Mouse (Mus musculus) myocyte (in vitro differentiated cells): ENCODE results near the gene Gm45753. TPM values are rescaled to one million over a fixed set of nuclear protein-coding genes. Genes with fewer than 3 reads are reported as not detected.

Source experiments
- H3K27me3 ChIP-seq: one replicate; pipeline ENCODE4 v1.6.1; 2011; ENCODE audit not compliant: control insufficient read depth, insufficient read depth, insufficient read length
- H3K36me3 ChIP-seq: one replicate; pipeline ENCODE4 v1.6.1; 2011; ENCODE audit not compliant: control insufficient read depth, insufficient read depth
- H3K4me2 ChIP-seq: one replicate; pipeline ENCODE4 v1.6.1; 2011; ENCODE audit warnings: low read depth, control low read depth
- H3K4me3 ChIP-seq: one replicate; pipeline ENCODE4 v1.5.1; 2011; ENCODE audit warnings: mild to moderate bottlenecking, control low read depth, moderate library complexity
- H3K79me2 ChIP-seq: one replicate; pipeline ENCODE4 v1.6.1; 2011; ENCODE audit not compliant: control insufficient read depth, insufficient read depth
- H3ac ChIP-seq: one replicate; pipeline ENCODE4 v1.6.1; 2011; ENCODE audit not compliant: control insufficient read depth, insufficient read length
- CEBPB ChIP-seq: IDR thresholded peaks from 2 replicates; pipeline ENCODE4 v1.6.1; 2011; ENCODE audit warnings: mild to moderate bottlenecking, moderate library complexity; ENCODE audit not compliant: poor library complexity, insufficient read depth, severe bottlenecking
- E2F4 ChIP-seq: IDR thresholded peaks from one replicate; pipeline ENCODE4 v1.6.1; 2011; ENCODE audit warnings: mild to moderate bottlenecking, control low read depth, moderate library complexity; ENCODE audit not compliant: insufficient read depth
- MAX ChIP-seq: IDR thresholded peaks from one replicate; pipeline ENCODE4 v1.6.1; 2011; ENCODE audit warnings: low read depth, mild to moderate bottlenecking, control low read depth
- MYOD1 ChIP-seq, 3 experiments: IDR thresholded peaks; one replicate each; pipeline ENCODE4 v1.6.1; 2011; ENCODE audit warnings: control low read depth in 2 of 3, low read depth in 2 of 3, mild to moderate bottlenecking in 2 of 3, moderate library complexity in 1 of 3; ENCODE audit not compliant: insufficient read length in 2 of 3, control insufficient read depth in 1 of 3
- MYOG ChIP-seq, 3 experiments: IDR thresholded peaks; one replicate each; pipeline ENCODE4 v1.6.1; 2011; ENCODE audit warnings: control low read depth in 2 of 3, low read depth in 2 of 3, mild to moderate bottlenecking in 2 of 3; ENCODE audit not compliant: insufficient read length in 2 of 3, control insufficient read depth in 1 of 3, insufficient read depth in 1 of 3
- POLR2A ChIP-seq: IDR thresholded peaks from one replicate; pipeline ENCODE4 v1.6.1; 2011; ENCODE audit warnings: low read depth, mild to moderate bottlenecking, control low read depth, moderate library complexity; ENCODE audit not compliant: insufficient read length
- POLR2AphosphoS2 ChIP-seq: IDR thresholded peaks from one replicate; pipeline ENCODE4 v1.6.1; 2011; ENCODE audit warnings: low read depth, control low read depth; ENCODE audit not compliant: insufficient read length
- REST ChIP-seq: IDR thresholded peaks from one replicate; pipeline ENCODE4 v1.6.1; 2011; ENCODE audit warnings: mild to moderate bottlenecking, control low read depth, moderate library complexity; ENCODE audit not compliant: insufficient read depth, insufficient read length
- SRF ChIP-seq: IDR thresholded peaks from one replicate; pipeline ENCODE4 v1.6.1; 2011; ENCODE audit warnings: low read depth; ENCODE audit not compliant: control insufficient read depth, insufficient read length
- TCF12 ChIP-seq: IDR thresholded peaks from one replicate; pipeline ENCODE4 v1.6.1; 2011; ENCODE audit warnings: mild to moderate bottlenecking, control low read depth; ENCODE audit not compliant: poor library complexity, insufficient read depth, severe bottlenecking
- TCF3 ChIP-seq: IDR thresholded peaks from one replicate; pipeline ENCODE4 v1.6.1; 2011; ENCODE audit warnings: low read depth, control low read depth; ENCODE audit not compliant: insufficient read length
- USF1 ChIP-seq: IDR thresholded peaks from one replicate; pipeline ENCODE4 v1.6.1; 2011; ENCODE audit warnings: low read depth, mild to moderate bottlenecking, control low read depth, moderate library complexity
- polyA plus RNA-seq: library from polyadenylated mRNA; unstranded; fragments of >200 nt; fragmentation: generic; extraction: Trizol; gene quantifications from one replicate; pipeline ENCODE4 v1.2.1, GENCODE M21; 2012; ENCODE audit warnings: missing spikeins

Gm45753 gene
- polyA plus RNA-seq, 1 experiment = not detected

GRCm38 (mm10) chr8:45277453-45277852 is 30.8 kb downstream of the Gm45753 start:
- H3K4me3 ChIP-seq = no peak overlapping the region
- TF ChIP-seq SRF (no peak), MAX (no peak), REST (no peak), E2F4 (no peak), CEBPB (no peak), POLR2AphosphoS2 (no peak), MYOD1 (IDR thresholded peaks at IDR 0.05; ENCODE audit: control insufficient read depth in 1 of 3, insufficient read length in 2 of 3, low read depth in 2 of 3) (no peak), USF1 (no peak)
- no peaks in the 10 kb centered on the region for H3K27me3 ChIP-seq

GRCm38 (mm10) chr8:45274317-45274716 is 33.9 kb downstream of the Gm45753 start:
- Histone ChIP-seq H3K4me3 (no peak overlapping the region), H3ac (no peak overlapping the region), H3K79me2 (no peaks in the 10 kb centered on the region), H3K36me3 (no peaks in the 10 kb centered on the region), H3K27me3 (no peaks in the 10 kb centered on the region), H3K4me2 (no peak overlapping the region)
- TF ChIP-seq MYOD1 (IDR thresholded peaks at IDR 0.05; ENCODE audit: control insufficient read depth in 1 of 3, insufficient read length in 2 of 3, low read depth in 2 of 3) (no peak), MYOG (IDR thresholded peaks at IDR 0.05; ENCODE audit: control insufficient read depth in 1 of 3, insufficient read depth in 1 of 3, insufficient read length in 2 of 3, low read depth in 2 of 3) (no peak), CEBPB (no peak), USF1 (no peak), MAX (no peak), TCF3 (no peak), E2F4 (no peak), REST (no peak)

More at GRCm38 (mm10) chr8:45277453-45277852, 30.8 kb downstream of the Gm45753 start:
- no peak overlapping the region for H3ac ChIP-seq
- no peaks in the 10 kb centered on the region for H3K36me3 ChIP-seq
- H3K79me2 ChIP-seq = no peaks in the 10 kb centered on the region
- H3K4me2 ChIP-seq = no peak overlapping the region

- no peak overlapping the region for H3K4me3 ChIP-seq
- TF ChIP-seq USF1 (no peak), TCF12 (no peak), MAX (no peak), E2F4 (no peak), CEBPB (no peak), MYOD1 (IDR thresholded peaks at IDR 0.05; ENCODE audit: control insufficient read depth in 1 of 3, insufficient read length in 2 of 3, low read depth in 2 of 3) (no peak), MYOG (IDR thresholded peaks at IDR 0.05; ENCODE audit: control insufficient read depth in 1 of 3, insufficient read depth in 1 of 3, insufficient read length in 2 of 3, low read depth in 2 of 3) (no peak), TCF3 (no peak), SRF (no peak), POLR2AphosphoS2 (no peak), REST (no peak), POLR2A (no peak)
- no peaks in the 10 kb centered on the region for H3K79me2 ChIP-seq
- no peaks in the 10 kb centered on the region for H3K27me3 ChIP-seq
- no peak overlapping the region for H3ac ChIP-seq
- H3K4me2 ChIP-seq = no peak overlapping the region
- H3K36me3 ChIP-seq = no peaks in the 10 kb centered on the region
Observed at GRCm38 (mm10) chr8:45269056-45269455, 39.2 kb downstream of the Gm45753 start.

GRCm38 (mm10) chr8:45268485-45268884 is 39.8 kb downstream of the Gm45753 start:
- H3ac ChIP-seq = no peak overlapping the region
- H3K4me2 ChIP-seq = no peak overlapping the region
- TF ChIP-seq POLR2AphosphoS2 (no peak), POLR2A (no peak), E2F4 (no peak), MYOG (IDR thresholded peaks at IDR 0.05; ENCODE audit: control insufficient read depth in 1 of 3, insufficient read depth in 1 of 3, insufficient read length in 2 of 3, low read depth in 2 of 3) (no peak), REST (no peak), TCF3 (no peak), USF1 (no peak), SRF (no peak), TCF12 (no peak), MAX (no peak), MYOD1 (IDR thresholded peaks at IDR 0.05; ENCODE audit: control insufficient read depth in 1 of 3, insufficient read length in 2 of 3, low read depth in 2 of 3) (no peak), CEBPB (no peak)

GRCm38 (mm10) chr8:45267611-45268391 is 40.5 kb downstream of the Gm45753 start:
- TF ChIP-seq SRF (no peak), MYOG (IDR thresholded peaks at IDR 0.05; ENCODE audit: control insufficient read depth in 1 of 3, insufficient read depth in 1 of 3, insufficient read length in 2 of 3, low read depth in 2 of 3) (no peak), REST (no peak), CEBPB (no peak), POLR2AphosphoS2 (no peak), E2F4 (no peak), POLR2A (no peak), MYOD1 (IDR thresholded peaks at IDR 0.05; ENCODE audit: control insufficient read depth in 1 of 3, insufficient read length in 2 of 3, low read depth in 2 of 3) (no peak), MAX (no peak)
- H3K4me2 ChIP-seq = no peak overlapping the region
- no peaks in the 10 kb centered on the region for H3K27me3 ChIP-seq

More at GRCm38 (mm10) chr8:45268485-45268884, 39.8 kb downstream of the Gm45753 start:
- no peaks in the 10 kb centered on the region for H3K36me3 ChIP-seq
- no peaks in the 10 kb centered on the region for H3K79me2 ChIP-seq
- no peaks in the 10 kb centered on the region for H3K27me3 ChIP-seq
- H3K4me3 ChIP-seq = no peak overlapping the region

More at GRCm38 (mm10) chr8:45267611-45268391, 40.5 kb downstream of the Gm45753 start:
- no peaks in the 10 kb centered on the region for H3K36me3 ChIP-seq
- no peak overlapping the region for H3K4me3 ChIP-seq
- H3K79me2 ChIP-seq = no peaks in the 10 kb centered on the region
- no peak overlapping the region for H3ac ChIP-seq
